Mouse (Mus musculus): ENCODE data around the gene Map7d1. TPM values are rescaled to one million over a fixed set of nuclear protein-coding genes. Genes with fewer than 3 reads are reported as not detected.

The Map7d1 gene
- polyA plus RNA-seq, 1 experiment from 2014 or later = 97.5 TPM

DNA sequence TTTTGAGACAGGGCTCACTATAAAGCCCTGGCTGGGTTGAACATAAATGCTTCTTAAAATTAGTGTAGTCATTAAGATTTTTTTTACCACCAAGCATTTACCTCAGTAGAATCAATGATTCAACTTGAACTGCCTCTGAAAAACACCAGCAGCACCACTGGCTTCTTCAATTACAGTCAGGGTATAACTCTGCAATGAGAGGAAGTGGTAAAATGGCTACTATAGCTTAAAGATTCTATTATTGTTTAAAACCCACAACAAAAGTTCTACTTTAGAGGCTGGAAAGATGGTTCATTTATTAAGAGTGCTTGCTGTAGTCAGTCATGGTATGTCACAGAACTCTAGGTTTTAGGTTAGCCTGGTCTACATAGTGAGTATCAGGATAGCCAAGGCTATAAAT lies 61.9 kb downstream of the Map7d1 start:
- no peak overlapping the region for H3K4me2 ChIP-seq
- H3K4me3 ChIP-seq = no peak overlapping the region
- no peak overlapping the region for H3K27ac ChIP-seq (replicated peaks)
- H3K9me3 ChIP-seq = no peaks in the 10 kb centered on the region
- H3K4me1 ChIP-seq (replicated peaks) = peaks cover 17% of the 10 kb centered on the region
- no peak for ATAC-seq (ENCODE audit: low FRiP score, low read depth)
- no peaks in the 10 kb centered on the region for H3K27me3 ChIP-seq
- no peak overlapping the region for H3K9ac ChIP-seq
- peaks cover 26% of the 10 kb centered on the region for H3K36me3 ChIP-seq

DNA sequence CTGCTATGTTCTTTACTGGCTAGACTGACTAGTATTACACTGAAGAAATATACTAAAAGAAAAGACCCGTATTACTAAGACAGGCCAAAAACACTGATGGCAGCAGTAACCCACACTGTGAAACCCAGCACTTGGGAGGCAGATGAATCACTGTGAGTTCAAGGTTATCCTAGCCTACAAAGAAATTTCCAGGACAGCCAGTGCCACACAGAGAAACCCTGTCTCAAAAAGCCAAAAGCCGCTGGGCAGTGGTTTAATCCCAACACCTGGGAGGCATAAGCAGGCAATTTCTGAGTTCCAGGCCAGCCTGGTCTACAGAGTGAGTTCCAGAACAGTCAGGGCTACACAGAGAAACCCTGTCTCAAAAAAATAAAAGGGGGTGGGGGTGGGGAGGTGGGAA lies 65.5 kb downstream of the Map7d1 start:
- 94% methylated on average over 2 of the region's 2 CpGs for WGBS
- no peak overlapping the region for H3K9ac ChIP-seq
- no peak for ATAC-seq (ENCODE audit: low FRiP score, low read depth)

DNA sequence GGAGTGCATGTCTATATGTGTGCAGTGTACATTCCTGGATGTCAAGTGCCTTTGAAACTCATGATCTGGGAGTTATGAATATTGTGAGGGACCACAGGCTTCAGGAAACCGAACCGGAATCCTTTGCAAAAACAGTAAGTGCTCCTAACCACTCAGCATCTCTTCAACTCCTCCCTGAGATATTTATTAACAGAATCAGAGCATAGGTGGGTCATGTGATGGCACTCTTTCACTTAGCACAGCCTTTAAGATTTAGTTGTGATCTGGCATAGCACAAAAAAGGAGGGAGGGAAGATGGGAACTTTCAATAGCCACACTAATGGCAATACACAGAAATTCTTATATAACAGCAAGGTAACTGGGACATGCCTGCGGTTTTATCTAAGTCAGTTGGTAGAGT lies 69.0 kb downstream of the Map7d1 start:
- Histone ChIP-seq H3K27ac (replicated peaks) (no peak overlapping the region), H3K4me3 (no peak overlapping the region), H3K9ac (no peak overlapping the region), H3K9me3 (no peaks in the 10 kb centered on the region), H3K36me3 (peaks cover 12% of the 10 kb centered on the region; the same call in 1 of the 2 replicates), H3K27me3 (no peaks in the 10 kb centered on the region), H3K4me2 (no peak overlapping the region), H3K4me1 (replicated peaks) (no peaks in the 10 kb centered on the region)
- 96% methylated on average over 3 of the region's 3 CpGs for WGBS
- no peak for ATAC-seq (ENCODE audit: low FRiP score, low read depth)

More for the DNA sequence above, 65.5 kb downstream of the Map7d1 start:
- H3K27me3 ChIP-seq = no peaks in the 10 kb centered on the region
- H3K4me3 ChIP-seq = no peak overlapping the region
- H3K36me3 ChIP-seq = peaks cover 26% of the 10 kb centered on the region
- H3K4me2 ChIP-seq = no peak overlapping the region
- no peak overlapping the region for H3K27ac ChIP-seq (replicated peaks)
- no peaks in the 10 kb centered on the region for H3K4me1 ChIP-seq (replicated peaks)
- H3K9me3 ChIP-seq = no peaks in the 10 kb centered on the region

DNA sequence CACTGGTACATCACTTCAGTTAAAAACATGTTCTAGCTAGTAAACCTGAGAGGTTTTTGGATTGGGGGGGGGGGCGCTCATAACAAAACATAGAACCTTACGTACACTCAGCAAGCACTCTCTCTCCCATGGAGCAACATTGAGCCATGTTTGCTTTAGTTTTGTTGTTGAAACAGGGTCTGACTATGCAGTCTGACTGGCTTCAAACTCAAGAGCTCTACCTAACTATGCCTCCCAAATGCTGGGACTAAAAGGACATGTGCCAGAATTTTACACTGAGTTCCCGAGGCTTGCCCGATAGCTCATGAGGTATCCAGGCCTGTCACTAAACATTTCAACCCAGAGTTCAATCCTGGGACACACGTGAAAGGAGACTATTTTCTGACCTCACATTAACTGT lies 73.1 kb downstream of the Map7d1 start:
- no peak overlapping the region for H3K9ac ChIP-seq
- no peak for ATAC-seq (ENCODE audit: low FRiP score, low read depth)
- H3K4me2 ChIP-seq = no peak overlapping the region
- H3K9me3 ChIP-seq = no peaks in the 10 kb centered on the region
- no peaks in the 10 kb centered on the region for H3K27me3 ChIP-seq
- H3K36me3 ChIP-seq = peaks cover 20% of the 10 kb centered on the region
- no peak overlapping the region for H3K4me3 ChIP-seq
- no peak overlapping the region for H3K27ac ChIP-seq (replicated peaks)
- no peaks in the 10 kb centered on the region for H3K4me1 ChIP-seq (replicated peaks)
- 87% methylated on average over 5 of the region's 5 CpGs for WGBS

Other genes starting within 250 kb of the Map7d1 start
- 0.74 and 0.96 TPM in 2 replicates for gene Csf3r, start 231.8 kb downstream of the Map7d1 start, polyA plus RNA-seq (2015; fragmentation: Nextera tagmentation; extraction: Ambion mirVana)
- gene Mrps15, start 209.4 kb downstream of the Map7d1 start, polyA plus RNA-seq (2015; fragmentation: Nextera tagmentation; extraction: Ambion mirVana) = 123 and 129 TPM in 2 replicates
- 38.5 and 42.1 TPM in 2 replicates for gene Oscp1, start 197.8 kb downstream of the Map7d1 start, polyA plus RNA-seq (2015; fragmentation: Nextera tagmentation; extraction: Ambion mirVana)
- gene Lsm10, start 159.7 kb downstream of the Map7d1 start, polyA plus RNA-seq (2015; fragmentation: Nextera tagmentation; extraction: Ambion mirVana) = 45.8 and 50.3 TPM in 2 replicates
- 29.6 and 33.9 TPM in 2 replicates for gene Stk40, start 152.4 kb downstream of the Map7d1 start, polyA plus RNA-seq (2015; fragmentation: Nextera tagmentation; extraction: Ambion mirVana)
- 14.5 and 15.1 TPM in 2 replicates for gene Eva1b, start 108.6 kb downstream of the Map7d1 start, polyA plus RNA-seq (2015; fragmentation: Nextera tagmentation; extraction: Ambion mirVana)
- 1.4 and 2.0 TPM in 2 replicates for gene Sh3d21, start 92.9 kb downstream of the Map7d1 start, polyA plus RNA-seq (2015; fragmentation: Nextera tagmentation; extraction: Ambion mirVana)
- 130 and 141 TPM in 2 replicates for gene Thrap3, start 53.6 kb downstream of the Map7d1 start, polyA plus RNA-seq (2015; fragmentation: Nextera tagmentation; extraction: Ambion mirVana)
- gene Trappc3, start 6.0 kb upstream of the Map7d1 start, polyA plus RNA-seq (2015; fragmentation: Nextera tagmentation; extraction: Ambion mirVana) = 172 and 180 TPM in 2 replicates
- gene Col8a2, start 30.4 kb upstream of the Map7d1 start, polyA plus RNA-seq (2015; fragmentation: Nextera tagmentation; extraction: Ambion mirVana) = 6.9 and 8.1 TPM in 2 replicates
- gene Adprhl2, start 65.4 kb upstream of the Map7d1 start, polyA plus RNA-seq (2015; fragmentation: Nextera tagmentation; extraction: Ambion mirVana) = 78.6 and 86.1 TPM in 2 replicates
- 10.7 and 11.4 TPM in 2 replicates for gene Tekt2, start 69.3 kb upstream of the Map7d1 start, polyA plus RNA-seq (2015; fragmentation: Nextera tagmentation; extraction: Ambion mirVana)
- 15.5 and 16.3 TPM in 2 replicates for gene Ago3, start 173.2 kb upstream of the Map7d1 start, polyA plus RNA-seq (2015; fragmentation: Nextera tagmentation; extraction: Ambion mirVana)
- 9.2 and 11.7 TPM in 2 replicates for gene Ago1, start 212.2 kb upstream of the Map7d1 start, polyA plus RNA-seq (2015; fragmentation: Nextera tagmentation; extraction: Ambion mirVana)